Mouse (Mus musculus): Measurements from ENCODE around the gene Csrnp3. TPM values are rescaled to one million over a fixed set of nuclear protein-coding genes. Genes with fewer than 3 reads are reported as not detected.

Gene Csrnp3
- polyA plus RNA-seq, 1 experiment = not detected

GRCm38 (mm10) chr2:65940351-65940750, 94.8 kb downstream of the Csrnp3 start:
- 79% methylated on average over 5 of the region's 5 CpGs for whole genome bisulfite sequencing
- no peak overlapping the region for H3K4me3 ChIP-seq (ENCODE audit: extremely low read depth, insufficient read depth, insufficient read length)
- DNase-seq (ENCODE audit: low read depth in 1 of 2, low spot score in 2 of 2) = no peak
- H3K27ac ChIP-seq (ENCODE audit: insufficient read depth, low read length) = no peak overlapping the region
- TF ChIP-seq CTCF (IDR thresholded peaks at IDR 0.05; ENCODE audit: extremely low read depth, insufficient read depth, insufficient read length, insufficient replicate concordance) (no peak), POLR2A (IDR thresholded peaks at IDR 0.05; ENCODE audit: low read depth, low read length) (no peak)
- no peaks in the 10 kb centered on the region for H3K27me3 ChIP-seq (ENCODE audit: control insufficient read depth, insufficient read depth, low read length)
- H3K36me3 ChIP-seq (ENCODE audit: control insufficient read depth, insufficient read depth, low read length) = no peaks in the 10 kb centered on the region
- no peaks in the 10 kb centered on the region for H3K4me1 ChIP-seq (ENCODE audit: control insufficient read depth, insufficient read depth, insufficient read length)

- Histone ChIP-seq H3K36me3 (ENCODE audit: control insufficient read depth, insufficient read depth, low read length) (no peaks in the 10 kb centered on the region), H3K27me3 (ENCODE audit: control insufficient read depth, insufficient read depth, low read length) (no peaks in the 10 kb centered on the region), H3K4me1 (ENCODE audit: control insufficient read depth, insufficient read depth, insufficient read length) (no peaks in the 10 kb centered on the region), H3K27ac (ENCODE audit: insufficient read depth, low read length) (no peak overlapping the region), H3K4me3 (ENCODE audit: extremely low read depth, insufficient read depth, insufficient read length) (no peak overlapping the region)
- no peak for DNase-seq (ENCODE audit: low read depth in 1 of 2, low spot score in 2 of 2)
- 88% methylated on average over 4 of the region's 4 CpGs for WGBS
- TF ChIP-seq CTCF (IDR thresholded peaks at IDR 0.05; ENCODE audit: extremely low read depth, insufficient read depth, insufficient read length, insufficient replicate concordance) (no peak), POLR2A (IDR thresholded peaks at IDR 0.05; ENCODE audit: low read depth, low read length) (no peak)
Measured at GRCm38 (mm10) chr2:65942346-65942745, 96.8 kb downstream of the Csrnp3 start.

DNA sequence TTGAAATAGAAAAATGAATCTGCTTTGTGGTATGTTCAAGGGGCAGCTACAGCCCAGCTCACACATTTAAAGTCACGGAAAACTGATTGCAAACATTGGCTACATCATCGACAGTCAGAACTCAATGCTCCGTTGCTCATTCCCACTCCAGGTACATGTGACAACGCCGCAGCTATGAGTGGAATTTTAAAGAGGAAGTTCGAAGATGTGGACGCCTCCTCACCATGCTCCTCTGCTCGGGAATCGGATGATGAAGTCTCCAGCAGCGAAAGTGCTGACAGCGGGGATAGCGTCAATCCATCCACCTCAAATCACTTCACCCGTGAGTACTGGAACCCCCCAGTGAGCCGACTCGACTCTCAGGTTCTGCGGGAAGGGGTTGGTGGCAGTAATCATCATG, 103.2 kb downstream of the Csrnp3 start:
- Histone ChIP-seq H3K4me3 (ENCODE audit: extremely low read depth, insufficient read depth, insufficient read length) (no peak overlapping the region), H3K4me1 (ENCODE audit: control insufficient read depth, insufficient read depth, insufficient read length) (no peaks in the 10 kb centered on the region), H3K27ac (ENCODE audit: insufficient read depth, low read length) (no peak overlapping the region), H3K36me3 (ENCODE audit: control insufficient read depth, insufficient read depth, low read length) (no peaks in the 10 kb centered on the region), H3K27me3 (ENCODE audit: control insufficient read depth, insufficient read depth, low read length) (no peaks in the 10 kb centered on the region)
- WGBS = 89% methylated on average over 16 of the region's 16 CpGs
- no peak for TF ChIP-seq CTCF (IDR thresholded peaks at IDR 0.05; ENCODE audit: extremely low read depth, insufficient read depth, insufficient read length, insufficient replicate concordance)
- TF ChIP-seq POLR2A (IDR thresholded peaks at IDR 0.05; ENCODE audit: low read depth, low read length) = no peak
- no peak for DNase-seq (ENCODE audit: low read depth in 1 of 2, low spot score in 2 of 2)

- TF ChIP-seq POLR2A (IDR thresholded peaks at IDR 0.05; ENCODE audit: low read depth, low read length) (no peak), CTCF (IDR thresholded peaks at IDR 0.05; ENCODE audit: extremely low read depth, insufficient read depth, insufficient read length, insufficient replicate concordance) (no peak)
- Histone ChIP-seq H3K27ac (ENCODE audit: insufficient read depth, low read length) (no peak overlapping the region), H3K36me3 (ENCODE audit: control insufficient read depth, insufficient read depth, low read length) (no peaks in the 10 kb centered on the region), H3K4me1 (ENCODE audit: control insufficient read depth, insufficient read depth, insufficient read length) (no peaks in the 10 kb centered on the region), H3K4me3 (ENCODE audit: extremely low read depth, insufficient read depth, insufficient read length) (no peak overlapping the region), H3K27me3 (ENCODE audit: control insufficient read depth, insufficient read depth, low read length) (no peaks in the 10 kb centered on the region)
- no peak for DNase-seq (ENCODE audit: low read depth in 1 of 2, low spot score in 2 of 2)
- 92% methylated on average over 17 of the region's 17 CpGs for WGBS
Measured at GRCm38 (mm10) chr2:65953726-65954340, 108.3 kb downstream of the Csrnp3 start.

DNA sequence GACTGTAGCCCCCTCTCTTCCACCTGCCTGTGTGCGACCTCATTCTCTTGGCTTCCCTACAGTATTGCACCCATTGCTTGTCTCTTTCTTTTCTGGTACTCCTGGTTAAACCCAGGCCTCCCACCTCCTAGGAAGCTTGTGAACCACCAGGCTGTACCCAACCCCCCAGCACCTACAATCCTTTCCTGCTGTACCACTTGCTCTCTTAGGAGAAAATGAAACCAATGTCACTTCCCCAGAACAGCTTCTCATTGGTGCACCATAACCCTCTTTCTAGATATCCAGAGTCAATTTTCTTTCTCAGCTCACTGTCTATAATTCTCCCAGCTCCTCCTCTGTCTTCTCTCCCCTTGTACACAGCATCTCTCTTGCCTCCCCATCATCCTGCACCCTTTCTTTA, 110.2 kb downstream of the Csrnp3 start:
- no peak for DNase-seq (ENCODE audit: low read depth in 1 of 2, low spot score in 2 of 2)
- Histone ChIP-seq H3K4me1 (ENCODE audit: control insufficient read depth, insufficient read depth, insufficient read length) (no peaks in the 10 kb centered on the region), H3K4me3 (ENCODE audit: extremely low read depth, insufficient read depth, insufficient read length) (no peak overlapping the region), H3K27me3 (ENCODE audit: control insufficient read depth, insufficient read depth, low read length) (no peaks in the 10 kb centered on the region), H3K36me3 (ENCODE audit: control insufficient read depth, insufficient read depth, low read length) (no peaks in the 10 kb centered on the region), H3K27ac (ENCODE audit: insufficient read depth, low read length) (no peak overlapping the region)
- TF ChIP-seq CTCF (IDR thresholded peaks at IDR 0.05; ENCODE audit: extremely low read depth, insufficient read depth, insufficient read length, insufficient replicate concordance) (no peak), POLR2A (IDR thresholded peaks at IDR 0.05; ENCODE audit: low read depth, low read length) (no peak)
- 94% methylated on average over 1 of the region's 1 CpGs for WGBS

- TF ChIP-seq CTCF (IDR thresholded peaks at IDR 0.05; ENCODE audit: extremely low read depth, insufficient read depth, insufficient read length, insufficient replicate concordance) = no peak
- no peak for TF ChIP-seq POLR2A (IDR thresholded peaks at IDR 0.05; ENCODE audit: low read depth, low read length)
Measured at GRCm38 (mm10) chr2:65956727-65957126, 111.2 kb downstream of the Csrnp3 start.

DNA sequence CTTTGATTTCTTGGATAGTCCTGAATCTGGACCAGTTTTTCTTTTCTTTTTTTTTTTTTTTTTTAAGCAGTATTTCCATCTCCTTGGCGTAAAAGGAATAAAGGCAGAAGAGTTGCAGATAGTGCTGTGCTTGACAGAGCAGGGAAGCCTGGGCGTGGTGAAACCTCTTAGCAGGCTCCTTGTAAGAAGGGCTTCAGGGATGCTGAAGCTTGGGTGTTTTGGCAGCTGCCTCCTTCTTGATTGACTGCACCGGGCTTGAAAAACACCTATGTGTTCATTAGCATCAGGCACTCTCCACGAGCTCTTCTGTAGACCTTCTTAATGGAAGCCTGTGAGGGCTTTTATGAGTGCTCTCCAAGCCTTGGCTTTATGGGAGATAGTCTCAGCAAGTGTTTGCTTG, 117.9 kb downstream of the Csrnp3 start:
- no peak overlapping the region for H3K27ac ChIP-seq (ENCODE audit: insufficient read depth, low read length)
- H3K27me3 ChIP-seq (ENCODE audit: control insufficient read depth, insufficient read depth, low read length) = no peaks in the 10 kb centered on the region
- no peak for TF ChIP-seq CTCF (IDR thresholded peaks at IDR 0.05; ENCODE audit: extremely low read depth, insufficient read depth, insufficient read length, insufficient replicate concordance)
- no peak for TF ChIP-seq POLR2A (IDR thresholded peaks at IDR 0.05; ENCODE audit: low read depth, low read length)
- WGBS = 79% methylated on average over 4 of the region's 4 CpGs
- DNase-seq (ENCODE audit: low read depth in 1 of 2, low spot score in 2 of 2) = no peak
- no peaks in the 10 kb centered on the region for H3K4me1 ChIP-seq (ENCODE audit: control insufficient read depth, insufficient read depth, insufficient read length)
- no peak overlapping the region for H3K4me3 ChIP-seq (ENCODE audit: extremely low read depth, insufficient read depth, insufficient read length)
- H3K36me3 ChIP-seq (ENCODE audit: control insufficient read depth, insufficient read depth, low read length) = no peaks in the 10 kb centered on the region

More at GRCm38 (mm10) chr2:65956727-65957126, 111.2 kb downstream of the Csrnp3 start:
- Histone ChIP-seq H3K4me3 (ENCODE audit: extremely low read depth, insufficient read depth, insufficient read length) (no peak overlapping the region), H3K36me3 (ENCODE audit: control insufficient read depth, insufficient read depth, low read length) (no peaks in the 10 kb centered on the region), H3K27ac (ENCODE audit: insufficient read depth, low read length) (no peak overlapping the region), H3K27me3 (ENCODE audit: control insufficient read depth, insufficient read depth, low read length) (no peaks in the 10 kb centered on the region), H3K4me1 (ENCODE audit: control insufficient read depth, insufficient read depth, insufficient read length) (no peaks in the 10 kb centered on the region)
- no peak for DNase-seq (ENCODE audit: low read depth in 1 of 2, low spot score in 2 of 2)
- WGBS = 92% methylated on average over 9 of the region's 9 CpGs

All from spleen, adult 2 months (tissue).